Mouse (Mus musculus) G1E (cell line): Measurements from ENCODE around the gene Zeb2.

Experiments used
- CTCF ChIP-seq: IDR thresholded peaks from 2 replicates; pipeline ENCODE4 v1.5.1; 2012; ENCODE audit warnings: low read depth, low read length, inconsistent platforms, mixed read lengths
- GATA2 ChIP-seq: IDR thresholded peaks from 2 replicates; pipeline ENCODE4 v1.6.1; 2012; ENCODE audit warnings: low read depth, low read length, inconsistent platforms, borderline replicate concordance

GRCm38 (mm10) chr2:44960561-44960960, 156.6 kb downstream of the Zeb2 start:
- TF ChIP-seq CTCF (no peak), GATA2 (no peak)
